Mouse (Mus musculus) liver, embryonic 15.5 days (tissue): ENCODE measurements around the gene Sh3d19. TPM values are rescaled to one million over a fixed set of nuclear protein-coding genes. Genes with fewer than 3 reads are reported as not detected.
A peak's percentile ranks its signal among the peaks of the same experiment; 100 is the strongest.
"Not testable (repeated sequence)": the region's sequence is repeated elsewhere in the genome, so short reads cannot be mapped to it uniquely, and the experiment has no call there.

ENCODE experiments used
- ATAC-seq: fragments of 200-750 bp; cut with Nextera tagmentation; 2 replicates; pipeline ENCODE4 v1.8.0; 2017; ENCODE audit warnings: moderate number of reproducible peaks, mild to moderate bottlenecking, moderate library complexity; ENCODE audit not compliant: insufficient read depth
- H3K27ac ChIP-seq: fragments of 300-500 bp; sonication (generic); replicated peaks from 2 replicates; pipeline ENCODE4 v1.5.1; 2015; ENCODE audit warnings: mild to moderate bottlenecking, inconsistent platforms
- H3K27me3 ChIP-seq: fragments of 300-500 bp; sonication (generic); 2 replicates; pipeline ENCODE4 v1.6.1; 2015; ENCODE audit warnings: mild to moderate bottlenecking, inconsistent platforms
- H3K36me3 ChIP-seq: fragments of 300-500 bp; sonication (generic); replicated peaks from 2 replicates; pipeline ENCODE4 v1.6.1; 2015; ENCODE audit warnings: moderate library complexity, mild to moderate bottlenecking, inconsistent platforms
- H3K4me1 ChIP-seq: fragments of 300-500 bp; sonication (generic); replicated peaks from 2 replicates; pipeline ENCODE4 v1.6.1; 2015; ENCODE audit warnings: inconsistent platforms
- H3K4me2 ChIP-seq: fragments of 300-500 bp; sonication (generic); 2 replicates; pipeline ENCODE4 v1.6.1; 2015; ENCODE audit warnings: moderate library complexity, mild to moderate bottlenecking, inconsistent platforms
- H3K4me3 ChIP-seq: fragments of 300-500 bp; sonication (generic); replicated peaks from 2 replicates; pipeline ENCODE4 v1.5.1; 2015; ENCODE audit warnings: mild to moderate bottlenecking, inconsistent platforms
- H3K9ac ChIP-seq: fragments of 300-500 bp; sonication (generic); 2 replicates; pipeline ENCODE4 v1.6.1; 2015; ENCODE audit warnings: moderate library complexity, mild to moderate bottlenecking, inconsistent platforms
- H3K9me3 ChIP-seq: fragments of 300-500 bp; sonication (generic); replicated peaks from 2 replicates; pipeline ENCODE4 v1.6.1; 2016; ENCODE audit warnings: inconsistent platforms
- WGBS: fragments of 180-500 bp; shearing (Covaris S2); methylation state at CpG from one replicate; pipeline ENCODE4 v1.1.7; 2015; ENCODE audit warnings: mixed read lengths; ENCODE audit not compliant: insufficient replicate concordance; 5-methylcytosine and 5-hydroxymethylcytosine counted together
- polyA plus RNA-seq: library from polyadenylated mRNA; unstranded; fragments of >200 nt; fragmentation: Nextera tagmentation; extraction: Ambion mirVana; gene quantifications from 2 replicates; pipeline ENCODE4 v1.2.1, GENCODE M21; 2015

Sh3d19 gene
- polyA plus RNA-seq, 1 experiment from 2014 or later, result 7.0 TPM

- ATAC-seq, result not testable (repeated sequence)
- WGBS, result 57% methylated on average over 3 of the region's 3 CpGs
Measured at GRCm38 (mm10) chr3:85981761-85982160, 10.9 kb downstream of the Sh3d19 start.

DNA sequence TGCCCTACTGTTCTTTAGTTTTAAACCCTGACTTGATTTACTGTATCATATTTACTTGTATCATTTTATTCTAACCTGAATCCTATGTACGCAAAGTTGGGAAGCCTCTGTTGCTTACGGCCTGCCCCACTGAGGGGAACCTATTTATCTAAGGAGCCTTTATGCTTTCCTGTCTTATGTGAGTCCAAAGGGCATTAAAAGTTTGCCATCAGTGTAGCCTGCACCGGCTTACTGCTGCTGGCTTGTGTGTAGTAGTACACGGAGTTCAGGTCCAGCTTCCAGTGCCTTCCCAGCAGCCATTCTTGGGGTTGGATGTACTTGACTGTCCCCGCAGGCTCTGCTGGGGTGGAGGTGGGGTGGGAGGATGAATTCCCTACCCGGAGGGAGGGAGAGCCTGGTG lies 13.6 kb downstream of the Sh3d19 start:
- Histone ChIP-seq H3K36me3 (peaks cover 7% of the 10 kb centered on the region), H3K9ac (no peak overlapping the region), H3K27ac (no peak overlapping the region), H3K27me3 (no peaks in the 10 kb centered on the region), H3K4me3 (no peak overlapping the region), H3K4me2 (no peak overlapping the region), H3K9me3 (no peaks in the 10 kb centered on the region), H3K4me1 (peaks cover 3% of the 10 kb centered on the region; the same call in 1 of the 2 replicates)
- ATAC-seq, result 0 out of 2 replicates have a peak, but pooled peaks have one; percentile 9
- 71% methylated on average over 6 of the region's 6 CpGs for WGBS

More at GRCm38 (mm10) chr3:85981761-85982160, 10.9 kb downstream of the Sh3d19 start:
- not testable (repeated sequence) for H3K27me3 ChIP-seq, H3K36me3 ChIP-seq, H3K9me3 ChIP-seq, H3K4me1 ChIP-seq, H3K4me2 ChIP-seq, H3K27ac ChIP-seq, H3K9ac ChIP-seq, H3K4me3 ChIP-seq

DNA sequence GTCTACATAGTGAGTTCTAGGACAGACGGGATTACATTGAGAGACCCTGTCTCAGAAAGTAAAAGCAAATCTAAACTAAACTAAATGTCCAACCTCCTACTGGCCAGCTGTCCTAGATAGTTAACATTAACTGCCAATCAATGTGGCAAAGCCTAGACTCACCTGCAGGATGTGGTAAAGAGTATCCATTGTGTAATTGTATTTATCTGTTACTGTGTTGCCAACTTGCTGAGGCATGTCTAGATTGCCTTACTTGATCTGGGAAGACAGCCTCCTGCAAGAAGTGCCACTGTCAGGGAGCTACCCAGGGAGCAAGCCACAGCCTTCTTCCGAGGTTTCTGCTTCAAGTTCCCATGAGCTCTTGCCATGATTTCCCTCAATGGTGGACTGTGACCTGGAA lies 16.3 kb downstream of the Sh3d19 start:
- Histone ChIP-seq H3K9me3 (no peaks in the 10 kb centered on the region), H3K4me1 (peaks cover 26% of the 10 kb centered on the region), H3K27me3 (no peaks in the 10 kb centered on the region), H3K27ac (no peak overlapping the region), H3K9ac (no peak overlapping the region), H3K36me3 (peaks cover 7% of the 10 kb centered on the region), H3K4me3 (no peak overlapping the region), H3K4me2 (no peak overlapping the region)
- WGBS, result 62% methylated on average over 2 of the region's 2 CpGs
- no peak for ATAC-seq

DNA sequence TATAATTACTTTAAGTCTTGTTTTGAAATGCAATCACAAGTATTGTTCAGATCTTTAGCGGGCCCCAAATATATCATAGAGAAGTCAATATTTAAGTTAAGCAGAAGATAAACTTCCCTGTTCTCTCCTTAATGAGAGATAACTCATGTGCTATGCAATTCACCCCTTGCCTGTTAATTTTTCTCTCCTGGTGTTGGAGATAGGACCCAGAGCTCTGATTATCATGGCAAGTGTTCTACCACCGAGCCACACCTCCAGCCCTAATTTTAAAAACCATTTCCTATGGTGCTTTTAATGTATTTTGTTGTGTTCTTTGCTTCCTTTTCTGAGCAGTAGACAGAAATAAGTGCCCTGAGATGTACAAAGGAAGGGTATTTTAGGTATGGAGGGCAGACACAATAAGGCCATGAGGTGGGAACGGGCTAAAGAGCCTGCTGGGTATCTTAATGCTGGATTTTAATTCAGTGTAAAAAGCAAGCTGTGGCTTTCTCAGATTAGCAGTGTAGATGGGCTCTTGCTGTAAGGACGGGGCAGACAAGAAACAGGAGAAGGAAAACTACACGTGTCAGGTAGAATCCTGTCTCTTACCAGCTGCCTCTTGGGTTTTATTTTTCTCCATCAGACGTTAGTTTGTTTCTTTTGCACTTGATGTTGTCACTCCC lies 20.4 kb downstream of the Sh3d19 start:
- Histone ChIP-seq H3K27me3 (no peaks in the 10 kb centered on the region), H3K4me2 (peak overlapping the region; percentile 60), H3K27ac (peak overlapping the region; percentile 84), H3K36me3 (peaks cover 7% of the 10 kb centered on the region), H3K4me1 (peaks cover 41% of the 10 kb centered on the region), H3K9ac (peak overlapping the region; percentile 30), H3K9me3 (no peaks in the 10 kb centered on the region), H3K4me3 (peak overlapping the region; percentile 17; the same call in 1 of the 2 replicates)
- WGBS, result 16% methylated on average over 6 of the region's 6 CpGs
- peak; percentile 85 for ATAC-seq

- ATAC-seq, result peak; percentile 88
- Histone ChIP-seq H3K4me2 (peak overlapping the region; percentile 60), H3K27ac (peak overlapping the region; percentile 84), H3K9ac (peak overlapping the region; percentile 30), H3K4me1 (peaks cover 41% of the 10 kb centered on the region), H3K9me3 (no peaks in the 10 kb centered on the region), H3K4me3 (peak overlapping the region; percentile 17; the same call in 1 of the 2 replicates), H3K36me3 (peaks cover 7% of the 10 kb centered on the region), H3K27me3 (no peaks in the 10 kb centered on the region)
- WGBS, result 12% methylated on average over 5 of the region's 5 CpGs
Measured at GRCm38 (mm10) chr3:85991802-85992156, 20.9 kb downstream of the Sh3d19 start.

DNA sequence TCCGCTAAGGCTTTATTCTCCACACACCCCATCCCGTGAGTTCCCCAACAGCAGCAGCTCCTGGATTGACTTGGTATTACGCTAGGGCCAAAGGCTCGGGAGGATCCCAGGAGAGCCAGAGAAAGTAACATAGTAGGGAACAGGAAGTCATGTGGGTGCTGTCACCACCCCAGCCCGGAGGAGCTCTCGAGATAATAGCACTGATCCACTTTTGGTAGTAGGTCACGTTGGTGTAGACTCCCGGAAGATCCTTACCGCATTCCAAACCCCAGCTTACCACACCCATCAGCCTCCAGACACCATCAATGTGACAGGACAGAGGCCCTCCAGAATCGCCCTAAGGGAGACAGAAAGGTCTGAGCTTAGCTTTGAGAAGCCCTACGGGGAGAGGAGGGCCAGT lies 22.8 kb downstream of the Sh3d19 start:
- H3K36me3 ChIP-seq, result no peaks in the 10 kb centered on the region
- no peak overlapping the region for H3K4me3 ChIP-seq
- ATAC-seq, result no peak
- H3K4me2 ChIP-seq, result no peak overlapping the region
- 0 out of 2 replicates have a peak overlapping the region, but pooled peaks have one; percentile 11 for H3K27ac ChIP-seq
- peaks cover 41% of the 10 kb centered on the region for H3K4me1 ChIP-seq
- no peaks in the 10 kb centered on the region for H3K9me3 ChIP-seq
- no peaks in the 10 kb centered on the region for H3K27me3 ChIP-seq
- no peak overlapping the region for H3K9ac ChIP-seq
- WGBS, result 50% methylated on average over 11 of the region's 11 CpGs

- no peak overlapping the region for H3K4me2 ChIP-seq
- H3K4me1 ChIP-seq, result peaks cover 41% of the 10 kb centered on the region
- no peaks in the 10 kb centered on the region for H3K27me3 ChIP-seq
- H3K27ac ChIP-seq, result no peak overlapping the region
- no peak for ATAC-seq
- no peak overlapping the region for H3K4me3 ChIP-seq
- no peaks in the 10 kb centered on the region for H3K9me3 ChIP-seq
- H3K36me3 ChIP-seq, result no peaks in the 10 kb centered on the region
- H3K9ac ChIP-seq, result no peak overlapping the region
- 83% methylated on average over 4 of the region's 4 CpGs for WGBS
Measured at GRCm38 (mm10) chr3:85994645-85995044, 23.7 kb downstream of the Sh3d19 start.

DNA sequence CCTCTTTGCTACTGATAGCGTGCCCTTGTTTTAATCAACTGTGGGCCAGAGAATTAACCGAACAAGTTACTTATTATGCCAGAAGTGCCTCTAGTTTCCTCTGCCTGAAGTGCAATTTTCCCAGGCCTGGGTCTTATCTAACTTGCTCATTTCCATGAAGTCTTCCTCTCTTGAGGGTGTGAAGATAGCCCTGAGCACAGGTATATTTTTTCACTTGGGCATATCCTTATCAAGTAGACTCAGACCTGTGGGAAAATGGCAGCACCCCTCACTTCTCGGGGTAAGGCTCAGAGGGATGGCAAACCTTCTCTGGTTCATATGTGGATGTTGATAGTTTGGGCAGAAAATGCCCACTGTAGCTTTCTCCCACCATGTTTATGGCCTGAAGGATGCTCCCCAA lies 30.4 kb downstream of the Sh3d19 start:
- no peak overlapping the region for H3K4me2 ChIP-seq
- peak; percentile 49; the same call in 1 of the 2 replicates for ATAC-seq
- H3K9me3 ChIP-seq, result no peaks in the 10 kb centered on the region
- 30% methylated on average over 3 of the region's 3 CpGs for WGBS
- no peak overlapping the region for H3K27ac ChIP-seq
- H3K36me3 ChIP-seq, result no peaks in the 10 kb centered on the region
- H3K9ac ChIP-seq, result no peak overlapping the region
- H3K4me3 ChIP-seq, result no peak overlapping the region
- peaks cover 20% of the 10 kb centered on the region for H3K4me1 ChIP-seq
- H3K27me3 ChIP-seq, result no peaks in the 10 kb centered on the region

- no peak for ATAC-seq
- Histone ChIP-seq H3K9me3 (no peaks in the 10 kb centered on the region), H3K4me1 (peaks cover 20% of the 10 kb centered on the region), H3K9ac (no peak within 1 kb of the TSS), H3K27ac (no peak within 1 kb of the TSS), H3K4me2 (no peak within 1 kb of the TSS), H3K27me3 (no peaks in the 10 kb centered on the region), H3K36me3 (no peaks in the 10 kb centered on the region), H3K4me3 (no peak within 1 kb of the TSS)
- 72% methylated on average over 17 of the region's 17 CpGs for WGBS
Measured at GRCm38 (mm10) chr3:86002423-86002822, 31.5 kb downstream of the Sh3d19 start, which contains the start of gene Prss48. Gene Prss48 (minus strand): TSS chr3:86002491.

GRCm38 (mm10) chr3:86002940-86003339 lies 32.0 kb downstream of the Sh3d19 start:
- no peaks in the 10 kb centered on the region for H3K36me3 ChIP-seq
- WGBS, result 79% methylated on average over 5 of the region's 5 CpGs
- H3K9ac ChIP-seq, result no peak overlapping the region
- no peak for ATAC-seq
- no peak overlapping the region for H3K4me3 ChIP-seq
- no peaks in the 10 kb centered on the region for H3K9me3 ChIP-seq
- H3K27ac ChIP-seq, result no peak overlapping the region
- H3K27me3 ChIP-seq, result no peaks in the 10 kb centered on the region
- no peak overlapping the region for H3K4me2 ChIP-seq
- H3K4me1 ChIP-seq, result peaks cover 20% of the 10 kb centered on the region

DNA sequence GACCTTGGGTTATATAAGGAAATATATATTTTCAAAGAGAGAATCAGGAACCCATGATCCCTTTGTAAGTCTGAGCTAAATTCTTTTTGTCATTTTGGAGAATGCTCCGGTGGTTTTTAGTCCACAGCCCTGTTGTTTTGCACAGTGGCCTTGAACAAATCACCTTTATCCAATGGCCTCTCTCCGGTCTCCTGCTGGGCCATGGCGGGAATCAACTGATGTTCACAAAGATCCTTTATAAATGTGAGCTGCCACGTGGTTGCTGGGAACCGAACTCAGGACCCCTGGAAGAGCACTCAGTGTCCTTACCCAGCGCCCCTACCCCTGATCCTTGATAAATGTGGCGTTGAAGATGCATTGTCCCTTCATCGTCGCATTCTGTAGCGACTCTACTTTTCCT lies 33.8 kb downstream of the Sh3d19 start:
- no peaks in the 10 kb centered on the region for H3K9me3 ChIP-seq
- H3K27me3 ChIP-seq, result no peaks in the 10 kb centered on the region
- H3K4me2 ChIP-seq, result no peak overlapping the region
- peaks cover 20% of the 10 kb centered on the region for H3K4me1 ChIP-seq
- ATAC-seq, result no peak
- WGBS, result 81% methylated on average over 10 of the region's 10 CpGs
- no peak overlapping the region for H3K9ac ChIP-seq
- no peaks in the 10 kb centered on the region for H3K36me3 ChIP-seq
- no peak overlapping the region for H3K27ac ChIP-seq
- no peak overlapping the region for H3K4me3 ChIP-seq

- H3K9ac ChIP-seq, result no peak overlapping the region
Measured at GRCm38 (mm10) chr3:86010618-86011017, 39.7 kb downstream of the Sh3d19 start.

More at GRCm38 (mm10) chr3:86010618-86011017, 39.7 kb downstream of the Sh3d19 start:
- H3K4me3 ChIP-seq, result no peak overlapping the region
- no peaks in the 10 kb centered on the region for H3K9me3 ChIP-seq
- no peaks in the 10 kb centered on the region for H3K27me3 ChIP-seq
- no peaks in the 10 kb centered on the region for H3K36me3 ChIP-seq
- no peak overlapping the region for H3K4me2 ChIP-seq
- WGBS, result 59% methylated on average over 3 of the region's 3 CpGs
- peaks cover 3% of the 10 kb centered on the region; the same call in 1 of the 2 replicates for H3K4me1 ChIP-seq
- ATAC-seq, result no peak
- H3K27ac ChIP-seq, result no peak overlapping the region
